ENCODE assay signal across 9 mouse cellular contexts in genomic region chr2:132262175-132262574, GRCm38 (mm10). TPM values are rescaled to one million over a fixed set of nuclear protein-coding genes. Genes with fewer than 3 reads are reported as not detected.
A peak's percentile ranks its signal among the peaks of the same experiment; 100 is the strongest.
DNase-seq lines count a peak whose midpoint lies in the region; ATAC-seq and TF ChIP-seq lines count a peak whose summit lies in the region.
"Had no signal": no experiment of that assay in that cellular context is flagged by ENCODE, and none has a peak within 500 bp of the region (broad histone marks: within the 10 kb centered on the region; RNA-seq: fewer than 3 reads in every experiment).

No protein-coding gene starts in this region.

- no peak for ATAC-seq in hindbrain, embryonic 14.5 days (ENCODE audit: low FRiP score)
- ATAC-seq in hindbrain, embryonic 16.5 days: no peak
- ATAC-seq in stomach, embryonic 14.5 days (ENCODE audit: insufficient number of reproducible peaks, insufficient read depth, low FRiP score, low read depth): no peak
- ATAC-seq in stomach, postnatal 0 days (ENCODE audit: low FRiP score, low TSS enrichment): no peak
- no peak for ATAC-seq in limb, embryonic 12.5 days (ENCODE audit: insufficient number of reproducible peaks, insufficient read depth, low FRiP score, low TSS enrichment, low read depth)
- 0 out of 2 replicates have a peak, but pooled peaks have one; percentile 1 for ATAC-seq in neural tube, embryonic 15.5 days (ENCODE audit: low FRiP score)

- no peaks in the 10 kb centered on the region for H3K27me3 ChIP-seq in hindbrain, embryonic 14.5 days (ENCODE audit: control insufficient read depth, insufficient read depth, low read length)
- H3K27me3 ChIP-seq in hindbrain, embryonic 16.5 days (replicated peaks; ENCODE audit: control insufficient read depth, insufficient read depth, low read length): no peaks in the 10 kb centered on the region
- H3K27me3 ChIP-seq in stomach, embryonic 14.5 days (ENCODE audit: control insufficient read depth, insufficient read depth, low read length): no peaks in the 10 kb centered on the region
- no peaks in the 10 kb centered on the region for H3K27me3 ChIP-seq in stomach, postnatal 0 days (ENCODE audit: control insufficient read depth, insufficient read depth, low read length)
- no peaks in the 10 kb centered on the region for H3K27me3 ChIP-seq in limb, embryonic 12.5 days
- H3K27me3 ChIP-seq in neural tube, embryonic 15.5 days (replicated peaks): no peaks in the 10 kb centered on the region

- H3K27ac ChIP-seq in hindbrain, embryonic 14.5 days: peak overlapping the region; percentile 20; the same call in 1 of the 2 replicates
- H3K27ac ChIP-seq in hindbrain, embryonic 16.5 days (ENCODE audit: low read depth, low read length): no peak overlapping the region
- H3K27ac ChIP-seq in stomach, embryonic 14.5 days (ENCODE audit: low read length): no peak overlapping the region
- H3K27ac ChIP-seq in stomach, postnatal 0 days (replicated peaks): no peak overlapping the region
- H3K27ac ChIP-seq in limb, embryonic 12.5 days: no peak overlapping the region
- H3K27ac ChIP-seq in neural tube, embryonic 15.5 days (replicated peaks): peak overlapping the region; percentile 58
- H3K27ac ChIP-seq: kidney, postnatal 0 days had no signal

- H3K4me3 ChIP-seq in hindbrain, embryonic 14.5 days (replicated peaks; ENCODE audit: low read length): no peak overlapping the region
- H3K4me3 ChIP-seq in hindbrain, embryonic 16.5 days (ENCODE audit: low read length): no peak overlapping the region
- no peak overlapping the region for H3K4me3 ChIP-seq in stomach, embryonic 14.5 days (ENCODE audit: low read depth, low read length)
- H3K4me3 ChIP-seq in stomach, postnatal 0 days (ENCODE audit: low read depth, low read length): no peak overlapping the region
- H3K4me3 ChIP-seq in limb, embryonic 12.5 days (replicated peaks): no peak overlapping the region
- no peak overlapping the region for H3K4me3 ChIP-seq in neural tube, embryonic 15.5 days (replicated peaks)

- peaks cover 15% of the 10 kb centered on the region for H3K4me1 ChIP-seq in hindbrain, embryonic 14.5 days (replicated peaks; ENCODE audit: control insufficient read depth, insufficient read depth, low read length)
- H3K4me1 ChIP-seq in hindbrain, embryonic 16.5 days (ENCODE audit: control insufficient read depth, insufficient read depth, low read depth, low read length): peaks cover 12% of the 10 kb centered on the region
- peaks cover 4% of the 10 kb centered on the region; the same call in 1 of the 2 replicates for H3K4me1 ChIP-seq in stomach, embryonic 14.5 days (ENCODE audit: control insufficient read depth, insufficient read depth, low read length)
- H3K4me1 ChIP-seq in stomach, postnatal 0 days (replicated peaks; ENCODE audit: control insufficient read depth, insufficient read depth): no peaks in the 10 kb centered on the region
- peaks cover 12% of the 10 kb centered on the region for H3K4me1 ChIP-seq in limb, embryonic 12.5 days (replicated peaks)
- H3K4me1 ChIP-seq in neural tube, embryonic 15.5 days: peaks cover 20% of the 10 kb centered on the region

- H3K9me3 ChIP-seq in hindbrain, embryonic 14.5 days (ENCODE audit: control insufficient read depth, low read length): no peaks in the 10 kb centered on the region
- H3K9me3 ChIP-seq in hindbrain, embryonic 16.5 days (ENCODE audit: control insufficient read depth, low read length): no peaks in the 10 kb centered on the region
- no peaks in the 10 kb centered on the region for H3K9me3 ChIP-seq in stomach, embryonic 14.5 days (ENCODE audit: control insufficient read depth, low read depth, low read length)
- H3K9me3 ChIP-seq in stomach, postnatal 0 days (ENCODE audit: control insufficient read depth, low read length): no peaks in the 10 kb centered on the region
- no peaks in the 10 kb centered on the region for H3K9me3 ChIP-seq in limb, embryonic 12.5 days
- H3K9me3 ChIP-seq in neural tube, embryonic 15.5 days (replicated peaks): no peaks in the 10 kb centered on the region

- peak overlapping the region; percentile 54; the same call in 1 of the 2 replicates for H3K4me2 ChIP-seq in hindbrain, embryonic 14.5 days (replicated peaks)
- no peak overlapping the region for H3K4me2 ChIP-seq in hindbrain, embryonic 16.5 days (ENCODE audit: low read length)
- H3K4me2 ChIP-seq in stomach, embryonic 14.5 days (replicated peaks; ENCODE audit: low read depth, low read length): peak overlapping the region; percentile 77; the same call in 1 of the 2 replicates
- no peak overlapping the region for H3K4me2 ChIP-seq in stomach, postnatal 0 days (replicated peaks; ENCODE audit: low read depth)
- H3K4me2 ChIP-seq in limb, embryonic 12.5 days: peak overlapping the region; percentile 70; the same call in 1 of the 2 replicates
- 0 out of 2 replicates have a peak overlapping the region, but pooled peaks have one; percentile 62 for H3K4me2 ChIP-seq in neural tube, embryonic 15.5 days

- no peak for DNase-seq in hindbrain, embryonic 14.5 days (ENCODE audit: low spot score)
- DNase-seq in stomach, postnatal 0 days (ENCODE audit: low spot score): no peak
- DNase-seq in gastrocnemius, postnatal 10 days: no peak
- DNase-seq in embryo, embryonic 11 days: no peak

- 75% methylated on average over 6 of the region's 6 CpGs for WGBS in hindbrain, embryonic 14.5 days
- WGBS in hindbrain, embryonic 16.5 days: 77% methylated on average over 6 of the region's 6 CpGs
- WGBS in stomach, embryonic 14.5 days: 74% methylated on average over 6 of the region's 6 CpGs
- WGBS in stomach, postnatal 0 days: 68% methylated on average over 6 of the region's 6 CpGs
- 72% methylated on average over 6 of the region's 6 CpGs for WGBS in limb, embryonic 12.5 days
- WGBS in neural tube, embryonic 15.5 days: 78% methylated on average over 6 of the region's 6 CpGs

- no peak for TF ChIP-seq EP300 in stomach, postnatal 0 days (optimal IDR thresholded peaks at IDR 0.05)

- no peaks in the 10 kb centered on the region for H3K36me3 ChIP-seq in hindbrain, embryonic 14.5 days (replicated peaks; ENCODE audit: control insufficient read depth, insufficient read depth)
- no peaks in the 10 kb centered on the region for H3K36me3 ChIP-seq in hindbrain, embryonic 16.5 days (ENCODE audit: control insufficient read depth, insufficient read depth, low read length)
- no peaks in the 10 kb centered on the region for H3K36me3 ChIP-seq in stomach, embryonic 14.5 days (ENCODE audit: control insufficient read depth, insufficient read depth, low read length)
- no peaks in the 10 kb centered on the region for H3K36me3 ChIP-seq in stomach, postnatal 0 days (ENCODE audit: control insufficient read depth, insufficient read depth, low read length)
- H3K36me3 ChIP-seq in limb, embryonic 12.5 days: no peaks in the 10 kb centered on the region
- no peaks in the 10 kb centered on the region for H3K36me3 ChIP-seq in neural tube, embryonic 15.5 days

- no peak overlapping the region for H3K9ac ChIP-seq in hindbrain, embryonic 14.5 days
- no peak overlapping the region for H3K9ac ChIP-seq in hindbrain, embryonic 16.5 days (ENCODE audit: low read depth, low read length)
- H3K9ac ChIP-seq in stomach, embryonic 14.5 days (replicated peaks; ENCODE audit: low read depth, low read length): no peak overlapping the region
- no peak overlapping the region for H3K9ac ChIP-seq in stomach, postnatal 0 days (ENCODE audit: low read length)
- no peak overlapping the region for H3K9ac ChIP-seq in limb, embryonic 12.5 days (replicated peaks)
- H3K9ac ChIP-seq in neural tube, embryonic 15.5 days (replicated peaks): no peak overlapping the region

- TF ChIP-seq CTCF in stomach, postnatal 0 days (IDR thresholded peaks at IDR 0.05; ENCODE audit: low read depth): no peak; the same call in 1 of the 2 replicates

RNA-seq across cellular contexts. Expression of gene Cds2, which starts 0.8 kb away (rescaled TPM):
- 57.2 and 59.9 TPM in 2 replicates for polyA plus RNA-seq in hindbrain, embryonic 14.5 days (2014; fragmentation: Nextera tagmentation; extraction: Ambion mirVana)
- 46.2 and 46.3 TPM in 2 replicates for polyA plus RNA-seq in hindbrain, embryonic 16.5 days (2015; fragmentation: Nextera tagmentation; extraction: Ambion mirVana)
- polyA plus RNA-seq in stomach, embryonic 14.5 days (2014; fragmentation: Nextera tagmentation; extraction: Ambion mirVana): 20.8 and 24.2 TPM in 2 replicates
- 12.6 and 13.1 TPM in 2 replicates for polyA plus RNA-seq in stomach, postnatal 0 days (2015; fragmentation: Nextera tagmentation; extraction: Ambion mirVana)
- 26.7 and 34.2 TPM in 2 replicates for polyA plus RNA-seq in limb, embryonic 12.5 days (2016; fragmentation: Nextera tagmentation; extraction: Ambion mirVana)
- polyA plus RNA-seq in neural tube, embryonic 15.5 days (2015; fragmentation: Nextera tagmentation; extraction: Ambion mirVana): 49.4 and 57.8 TPM in 2 replicates
- 10 to 100 TPM; 21.7 to 25.4 TPM for total RNA-seq in gastrocnemius, postnatal 10 days (2021)

RNA-seq across cellular contexts. Expression of gene Pcna, which starts 9.1 kb away (rescaled TPM):
- polyA plus RNA-seq in hindbrain, embryonic 14.5 days (2014; fragmentation: Nextera tagmentation; extraction: Ambion mirVana): 111 and 120 TPM in 2 replicates
- 112 and 114 TPM in 2 replicates for polyA plus RNA-seq in hindbrain, embryonic 16.5 days (2015; fragmentation: Nextera tagmentation; extraction: Ambion mirVana)
- polyA plus RNA-seq in stomach, embryonic 14.5 days (2014; fragmentation: Nextera tagmentation; extraction: Ambion mirVana): 278 and 280 TPM in 2 replicates
- polyA plus RNA-seq in stomach, postnatal 0 days (2015; fragmentation: Nextera tagmentation; extraction: Ambion mirVana): 108 and 110 TPM in 2 replicates
- 311 and 315 TPM in 2 replicates for polyA plus RNA-seq in limb, embryonic 12.5 days (2016; fragmentation: Nextera tagmentation; extraction: Ambion mirVana)
- polyA plus RNA-seq in neural tube, embryonic 15.5 days (2015; fragmentation: Nextera tagmentation; extraction: Ambion mirVana): 98.3 and 150 TPM in 2 replicates
- 10 to 100 TPM; 42.2 to 50.7 TPM for total RNA-seq in gastrocnemius, postnatal 10 days (2021)

RNA-seq across cellular contexts. Expression of gene Tmem230, which starts 14.6 kb away (rescaled TPM):
- polyA plus RNA-seq in hindbrain, embryonic 14.5 days (2014; fragmentation: Nextera tagmentation; extraction: Ambion mirVana): 47.1 and 48.8 TPM in 2 replicates
- polyA plus RNA-seq in hindbrain, embryonic 16.5 days (2015; fragmentation: Nextera tagmentation; extraction: Ambion mirVana): 47.1 and 48.0 TPM in 2 replicates
- polyA plus RNA-seq in stomach, embryonic 14.5 days (2014; fragmentation: Nextera tagmentation; extraction: Ambion mirVana): 40.8 and 44.7 TPM in 2 replicates
- 28.6 and 29.4 TPM in 2 replicates for polyA plus RNA-seq in stomach, postnatal 0 days (2015; fragmentation: Nextera tagmentation; extraction: Ambion mirVana)
- 46.8 and 47.3 TPM in 2 replicates for polyA plus RNA-seq in limb, embryonic 12.5 days (2016; fragmentation: Nextera tagmentation; extraction: Ambion mirVana)
- 40.8 and 42.8 TPM in 2 replicates for polyA plus RNA-seq in neural tube, embryonic 15.5 days (2015; fragmentation: Nextera tagmentation; extraction: Ambion mirVana)
- 10 to 100 TPM; 21.6 to 26.9 TPM for total RNA-seq in gastrocnemius, postnatal 10 days (2021)

Comparison
In these comparisons a context has a peak if more than half of its experiments do, and no peak if none do; other contexts are left out.
1. H3K27ac ChIP-seq: peak in hindbrain, embryonic 14.5 days (single experiment) and neural tube, embryonic 15.5 days (single experiment); none in hindbrain, embryonic 16.5 days (single experiment), stomach, embryonic 14.5 days (single experiment), stomach, postnatal 0 days (single experiment) and limb, embryonic 12.5 days (single experiment).
2. H3K4me2 ChIP-seq: peak in hindbrain, embryonic 14.5 days (single experiment), stomach, embryonic 14.5 days (single experiment), limb, embryonic 12.5 days (single experiment) and neural tube, embryonic 15.5 days (single experiment); none in hindbrain, embryonic 16.5 days (single experiment) and stomach, postnatal 0 days (single experiment).